23 mouse cellular contexts compared by ENCODE assay signal in genomic region chr11:89922551-89922950, GRCm38 (mm10).
DNase-seq lines count a peak whose midpoint lies in the region; ATAC-seq lines count a peak whose summit lies in the region.
"Had no signal": no experiment of that assay in that cellular context is flagged by ENCODE, and none has a peak within 500 bp of the region (broad histone marks: within the 10 kb centered on the region; RNA-seq: fewer than 3 reads in every experiment).

No protein-coding gene starts in this region.

- DNase-seq in adrenal gland, postnatal 14 days, result peak; percentile 10
- no peak for DNase-seq in adrenal gland, postnatal 25 days
- DNase-seq in heart, embryonic 10.5 days (ENCODE audit: low spot score), result no peak
- DNase-seq in kidney, postnatal 14 days, result peak; percentile 17
- DNase-seq in kidney, postnatal 25 days, result no peak
- no peak for DNase-seq in cerebellum, postnatal 25 days
- DNase-seq: adrenal gland, postnatal 10 days; cerebellum, adult 11 months; cerebellum, postnatal 14 days; gastrocnemius, postnatal 14 days; right cerebral cortex, adult 18-20 months had no signal

- peaks cover 5% of the 10 kb centered on the region; the same call in 1 of the 2 replicates for H3K4me1 ChIP-seq in heart, embryonic 15.5 days (replicated peaks)
- H3K4me1 ChIP-seq in heart, embryonic 10.5 days, result peaks cover 10% of the 10 kb centered on the region; the same call in 1 of the 2 replicates
- peaks cover 14% of the 10 kb centered on the region for H3K4me1 ChIP-seq in embryonic facial prominence, embryonic 15.5 days
- H3K4me1 ChIP-seq: embryonic facial prominence, embryonic 12.5 days; forebrain, embryonic 15.5 days; hindbrain, embryonic 15.5 days; limb, embryonic 13.5 days; neural tube, embryonic 13.5 days had no signal

- H3K27me3 ChIP-seq in heart, embryonic 15.5 days, result peaks cover 4% of the 10 kb centered on the region; the same call in 1 of the 2 replicates
- H3K27me3 ChIP-seq in heart, embryonic 10.5 days (ENCODE audit: insufficient read depth, poor library complexity, severe bottlenecking), result peaks cover 15% of the 10 kb centered on the region; the same call in 1 of the 2 replicates
- H3K27me3 ChIP-seq in embryonic facial prominence, embryonic 15.5 days, result no peaks in the 10 kb centered on the region
- H3K27me3 ChIP-seq: embryonic facial prominence, embryonic 12.5 days; forebrain, embryonic 15.5 days; hindbrain, embryonic 15.5 days; limb, embryonic 13.5 days; midbrain, embryonic 13.5 days; neural tube, embryonic 13.5 days had no signal

- 0 out of 2 replicates have a peak, but pooled peaks have one; percentile 18 for ATAC-seq in heart, embryonic 15.5 days (replicated peaks; ENCODE audit: insufficient number of reproducible peaks, insufficient read depth, low FRiP score, low read depth)
- ATAC-seq in embryonic facial prominence, embryonic 15.5 days (ENCODE audit: insufficient number of reproducible peaks, low FRiP score, low TSS enrichment, low read depth), result no peak
- ATAC-seq: activated CD4-positive, CD25-positive, alpha-beta regulatory T cell, adult 4 months; forebrain, embryonic 15.5 days; intestine, postnatal 0 days; midbrain, embryonic 13.5 days had no signal

- no peak overlapping the region for H3K27ac ChIP-seq in heart, embryonic 15.5 days
- H3K27ac ChIP-seq in heart, embryonic 10.5 days, result no peak overlapping the region
- peak overlapping the region; percentile 2; the same call in 1 of the 2 replicates for H3K27ac ChIP-seq in embryonic facial prominence, embryonic 15.5 days (replicated peaks)
- H3K27ac ChIP-seq: embryonic facial prominence, embryonic 12.5 days; forebrain, embryonic 15.5 days; hindbrain, embryonic 15.5 days; limb, embryonic 13.5 days; liver, embryonic 14.5 days; midbrain, embryonic 13.5 days; neural tube, embryonic 13.5 days; stomach, postnatal 0 days had no signal

- H3K9ac ChIP-seq in heart, embryonic 15.5 days, result no peak overlapping the region
- H3K9ac ChIP-seq in embryonic facial prominence, embryonic 15.5 days, result no peak overlapping the region
- H3K9ac ChIP-seq: embryonic facial prominence, embryonic 12.5 days; forebrain, embryonic 15.5 days; hindbrain, embryonic 15.5 days; limb, embryonic 13.5 days; liver, embryonic 14.5 days; midbrain, embryonic 13.5 days; neural tube, embryonic 13.5 days had no signal

- H3K4me3 ChIP-seq in heart, embryonic 15.5 days, result no peak overlapping the region
- H3K4me3 ChIP-seq in heart, embryonic 10.5 days, result no peak overlapping the region
- no peak overlapping the region for H3K4me3 ChIP-seq in embryonic facial prominence, embryonic 15.5 days (replicated peaks)
- H3K4me3 ChIP-seq: embryonic facial prominence, embryonic 12.5 days; forebrain, embryonic 15.5 days; hindbrain, embryonic 15.5 days; limb, embryonic 13.5 days; midbrain, embryonic 13.5 days; neural tube, embryonic 13.5 days had no signal

- no peak overlapping the region for H3K4me2 ChIP-seq in heart, embryonic 15.5 days
- no peak overlapping the region for H3K4me2 ChIP-seq in embryonic facial prominence, embryonic 15.5 days (replicated peaks)
- H3K4me2 ChIP-seq: embryonic facial prominence, embryonic 12.5 days; forebrain, embryonic 15.5 days; hindbrain, embryonic 15.5 days; limb, embryonic 13.5 days; midbrain, embryonic 13.5 days; neural tube, embryonic 13.5 days had no signal

- H3K36me3 ChIP-seq in heart, embryonic 15.5 days, result no peaks in the 10 kb centered on the region
- H3K36me3 ChIP-seq in heart, embryonic 10.5 days, result no peaks in the 10 kb centered on the region
- H3K36me3 ChIP-seq in embryonic facial prominence, embryonic 15.5 days, result no peaks in the 10 kb centered on the region
- H3K36me3 ChIP-seq: embryonic facial prominence, embryonic 12.5 days; forebrain, embryonic 15.5 days; hindbrain, embryonic 15.5 days; limb, embryonic 13.5 days; midbrain, embryonic 13.5 days; neural tube, embryonic 13.5 days had no signal

- WGBS in heart, embryonic 15.5 days, result 24% methylated on average over 6 of the region's 6 CpGs
- WGBS in heart, embryonic 10.5 days, result 29% methylated on average over 6 of the region's 6 CpGs
- 61% methylated on average over 6 of the region's 6 CpGs for WGBS in embryonic facial prominence, embryonic 15.5 days

- H3K9me3 ChIP-seq in heart, embryonic 15.5 days (replicated peaks), result no peaks in the 10 kb centered on the region
- H3K9me3 ChIP-seq in heart, embryonic 10.5 days, result no peaks in the 10 kb centered on the region
- no peaks in the 10 kb centered on the region for H3K9me3 ChIP-seq in embryonic facial prominence, embryonic 15.5 days (replicated peaks)
- H3K9me3 ChIP-seq: embryonic facial prominence, embryonic 12.5 days; forebrain, embryonic 15.5 days; hindbrain, embryonic 15.5 days; limb, embryonic 13.5 days; midbrain, embryonic 13.5 days; neural tube, embryonic 13.5 days had no signal

Comparison
In these comparisons a context has a peak if more than half of its experiments do, and no peak if none do; other contexts are left out.
1. DNase-seq: peak in adrenal gland, postnatal 14 days (single experiment) and kidney, postnatal 14 days (single experiment); none in adrenal gland, postnatal 25 days (single experiment), heart, embryonic 10.5 days (single experiment), kidney, postnatal 25 days (0 of 2) and cerebellum, postnatal 25 days (0 of 2).